Mouse (Mus musculus): ENCODE results near the gene Pla2g2f. TPM values are rescaled to one million over a fixed set of nuclear protein-coding genes. Genes with fewer than 3 reads are reported as not detected.

The Pla2g2f gene
- 8.3 TPM for polyA plus RNA-seq (2014; fragmentation: Illumina TruSeq; extraction: RNeasy Lipid Tissue Mini Kit (QIAGEN cat#74804); ENCODE audit: low read depth, low replicate concordance)

DNA sequence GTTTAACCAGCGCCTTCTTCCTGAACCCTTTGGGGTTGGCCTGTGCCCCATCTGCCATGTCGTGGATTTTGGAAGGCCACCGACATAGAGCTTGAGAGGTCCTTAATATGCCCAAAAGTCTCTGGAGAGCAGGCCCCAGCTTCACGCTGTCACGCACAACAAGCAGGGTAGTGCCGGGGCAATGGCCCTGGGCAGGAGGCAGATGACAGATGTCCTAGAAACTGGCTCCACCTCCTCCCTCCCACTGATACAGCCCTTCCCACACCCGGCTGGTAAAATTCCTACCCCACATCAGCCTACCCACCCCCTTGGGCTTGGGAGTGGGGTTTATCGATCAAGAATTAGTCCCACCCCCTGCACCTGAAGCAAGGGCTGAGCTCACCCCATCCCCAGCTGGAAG lies at the start of gene Pla2g2f:
Gene Pla2g2f, minus strand, starts transcription at position 211 of the 400 bp plus-strand sequence.

DNA sequence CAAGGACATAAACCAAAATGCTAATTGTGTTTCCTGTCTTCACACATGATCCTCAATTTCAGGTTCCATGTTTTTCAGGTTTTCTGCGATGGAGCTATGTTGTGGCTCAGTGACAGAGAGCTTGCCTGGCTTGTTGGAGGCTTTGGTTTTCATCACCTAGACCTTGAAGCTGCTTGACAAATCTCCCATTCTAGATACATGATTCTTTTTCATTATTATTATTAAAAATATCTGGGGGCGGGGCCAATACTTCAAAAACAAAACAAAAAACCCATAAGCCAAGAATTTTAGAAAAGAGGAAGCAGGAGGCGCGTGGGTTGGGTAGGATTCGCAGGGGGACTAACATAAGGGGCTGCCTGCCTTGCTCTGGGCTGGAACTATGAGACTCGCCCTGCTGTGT lies 18.0 kb upstream of the Pla2g2f start, which contains the start of gene Pla2g2d:
Gene Pla2g2d, plus strand, starts transcription at position 301 of the 400 bp plus-strand sequence.

DNA sequence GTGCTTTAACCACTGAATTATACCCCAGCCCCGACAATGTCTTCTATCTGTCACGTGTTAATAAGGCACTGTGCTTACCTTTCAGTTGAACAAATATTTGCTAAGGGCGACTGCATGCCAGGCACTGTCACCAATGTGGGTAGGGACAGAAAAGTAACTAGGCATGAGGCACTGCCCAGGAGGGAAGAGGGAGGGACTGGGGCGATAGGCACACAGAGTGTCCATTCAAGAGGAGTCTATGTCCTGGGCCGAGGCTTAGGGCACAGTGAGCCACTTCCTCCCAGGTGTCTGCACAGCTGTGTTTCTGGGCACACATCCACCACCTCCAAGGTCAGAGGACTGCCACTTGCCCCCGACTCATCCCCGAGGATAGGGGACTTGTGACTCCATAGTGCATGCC lies 20.4 kb downstream of the Pla2g2f start, which contains the start of gene Ubxn10:
Gene Ubxn10, minus strand, starts transcription at position 137 of the 400 bp plus-strand sequence.

DNA sequence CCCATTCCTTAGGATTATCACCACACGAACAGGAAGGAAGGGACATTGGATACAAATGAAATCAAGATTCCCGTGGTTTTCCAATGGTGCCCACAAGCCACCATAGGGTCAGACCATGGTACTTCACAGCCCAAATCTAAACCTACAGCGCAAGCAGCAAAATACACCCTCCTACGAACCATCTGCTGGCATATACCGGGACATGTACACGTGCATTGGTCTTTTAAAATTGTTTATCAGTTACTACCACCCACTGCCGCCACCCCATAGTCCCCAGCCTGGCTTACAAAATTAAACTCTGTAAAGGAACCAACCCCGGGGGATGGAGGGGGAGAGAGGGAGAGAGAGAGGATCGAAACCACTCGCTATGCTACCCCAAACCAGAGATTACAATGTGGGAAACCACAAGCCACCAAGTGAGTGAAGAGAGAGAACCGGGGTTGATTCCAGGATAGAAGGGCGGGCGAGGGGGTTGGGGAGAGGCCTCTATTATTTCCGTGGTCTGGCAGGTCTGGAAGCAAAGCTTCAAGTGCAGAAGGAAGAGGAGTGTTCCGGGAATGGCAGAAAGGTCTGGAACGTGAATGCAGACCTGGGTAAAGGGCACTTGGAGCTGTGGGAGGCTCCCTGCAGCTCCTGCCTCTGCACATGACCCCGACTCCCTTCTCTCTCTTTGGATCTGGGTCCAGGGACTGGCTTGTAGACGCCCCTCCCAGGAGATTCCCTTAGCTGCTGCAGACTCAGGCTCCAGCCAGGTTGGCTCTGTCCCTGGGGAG lies 32.9 kb downstream of the Pla2g2f start, which contains the start of gene Pla2g2c:
Gene Pla2g2c, plus strand, starts transcription at position 439 of the 773 bp plus-strand sequence.

Other genes starting within 250 kb of the Pla2g2f start
- not detected for gene Vwa5b1, start 121.7 kb downstream of the Pla2g2f start, polyA plus RNA-seq (2014; fragmentation: Illumina TruSeq; extraction: RNeasy Lipid Tissue Mini Kit (QIAGEN cat#74804); ENCODE audit: low read depth, low replicate concordance)
- 0.35 TPM for gene Pla2g2c, start 32.8 kb downstream of the Pla2g2f start, polyA plus RNA-seq (2014; fragmentation: Illumina TruSeq; extraction: RNeasy Lipid Tissue Mini Kit (QIAGEN cat#74804); ENCODE audit: low read depth, low replicate concordance)
- gene Ubxn10, start 20.5 kb downstream of the Pla2g2f start, polyA plus RNA-seq (2014; fragmentation: Illumina TruSeq; extraction: RNeasy Lipid Tissue Mini Kit (QIAGEN cat#74804); ENCODE audit: low read depth, low replicate concordance), result 0.47 TPM
- 2.7 TPM for gene Pla2g2d, start 18.1 kb upstream of the Pla2g2f start, polyA plus RNA-seq (2014; fragmentation: Illumina TruSeq; extraction: RNeasy Lipid Tissue Mini Kit (QIAGEN cat#74804); ENCODE audit: low read depth, low replicate concordance)
- 15.9 TPM for gene Pla2g5, start 105.9 kb upstream of the Pla2g2f start, polyA plus RNA-seq (2014; fragmentation: Illumina TruSeq; extraction: RNeasy Lipid Tissue Mini Kit (QIAGEN cat#74804); ENCODE audit: low read depth, low replicate concordance)
- gene Gm13030, start 116.3 kb upstream of the Pla2g2f start, polyA plus RNA-seq (2014; fragmentation: Illumina TruSeq; extraction: RNeasy Lipid Tissue Mini Kit (QIAGEN cat#74804); ENCODE audit: low read depth, low replicate concordance), result not detected
- not detected for gene Pla2g2e, start 120.3 kb upstream of the Pla2g2f start, polyA plus RNA-seq (2014; fragmentation: Illumina TruSeq; extraction: RNeasy Lipid Tissue Mini Kit (QIAGEN cat#74804); ENCODE audit: low read depth, low replicate concordance)
- 2.0 TPM for gene Otud3, start 156.3 kb upstream of the Pla2g2f start, polyA plus RNA-seq (2014; fragmentation: Illumina TruSeq; extraction: RNeasy Lipid Tissue Mini Kit (QIAGEN cat#74804); ENCODE audit: low read depth, low replicate concordance)
- not detected for gene Rnf186, start 209.5 kb upstream of the Pla2g2f start, polyA plus RNA-seq (2014; fragmentation: Illumina TruSeq; extraction: RNeasy Lipid Tissue Mini Kit (QIAGEN cat#74804); ENCODE audit: low read depth, low replicate concordance)
- 3.0 TPM for gene Tmco4, start 215.3 kb upstream of the Pla2g2f start, polyA plus RNA-seq (2014; fragmentation: Illumina TruSeq; extraction: RNeasy Lipid Tissue Mini Kit (QIAGEN cat#74804); ENCODE audit: low read depth, low replicate concordance)

Data from adrenal gland, adult 10 weeks (tissue).